ENCODE assay signal across 24 mouse cellular contexts in the genomic region with DNA sequence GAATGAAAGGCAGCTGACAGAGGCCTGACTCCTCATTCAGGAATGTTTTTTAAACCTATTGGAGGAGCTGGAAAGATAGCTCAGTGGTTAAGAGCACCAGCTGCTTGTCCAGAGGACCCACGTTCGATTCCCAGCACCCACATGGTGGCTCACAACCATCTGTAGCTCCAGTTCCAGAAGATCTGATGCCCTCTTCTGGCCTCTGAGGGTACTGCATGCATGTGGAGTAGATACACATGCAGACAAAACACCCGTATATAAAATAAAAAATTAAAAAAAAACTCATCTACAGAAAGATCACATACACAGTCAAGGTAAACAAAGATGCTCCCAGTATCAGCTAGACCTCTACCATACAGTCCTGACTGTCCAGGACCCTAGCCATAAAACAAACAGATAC.
DNase-seq lines count a peak whose midpoint lies in the region; ATAC-seq and TF ChIP-seq lines count a peak whose summit lies in the region.
"Had no signal": no experiment of that assay in that cellular context is flagged by ENCODE, and none has a peak within 500 bp of the region (broad histone marks: within the 10 kb centered on the region; RNA-seq: fewer than 3 reads in every experiment).

No protein-coding gene starts in this region.

- H3K4me1 ChIP-seq in forebrain, postnatal 0 days (ENCODE audit: insufficient read depth), result no peaks in the 10 kb centered on the region; the same call in 1 of the 2 replicates
- no peaks in the 10 kb centered on the region for H3K4me1 ChIP-seq in forebrain, embryonic 16.5 days (replicated peaks; ENCODE audit: control insufficient read depth, insufficient read depth, low read length)
- H3K4me1 ChIP-seq in testis, adult 2 months (ENCODE audit: control insufficient read depth, insufficient read depth, low read length), result no peaks in the 10 kb centered on the region
- no peaks in the 10 kb centered on the region for H3K4me1 ChIP-seq in stomach, postnatal 0 days (replicated peaks; ENCODE audit: control insufficient read depth, insufficient read depth)
- H3K4me1 ChIP-seq: embryonic facial prominence, embryonic 15.5 days; heart, embryonic 13.5 days; stomach, embryonic 15.5 days had no signal

- no peak overlapping the region for H3K27ac ChIP-seq in forebrain, postnatal 0 days (ENCODE audit: low read depth, low read length)
- H3K27ac ChIP-seq in forebrain, embryonic 16.5 days (ENCODE audit: low read length), result no peak overlapping the region
- H3K27ac ChIP-seq in left cerebral cortex, adult 2 months, result no peak overlapping the region
- no peak overlapping the region for H3K27ac ChIP-seq in testis, adult 2 months (ENCODE audit: control insufficient read depth, insufficient read depth, low read depth, low read length)
- no peak overlapping the region for H3K27ac ChIP-seq in stomach, postnatal 0 days (replicated peaks)
- H3K27ac ChIP-seq: embryonic facial prominence, embryonic 15.5 days; heart, embryonic 13.5 days; limb, embryonic 10.5 days; liver, embryonic 15.5 days; stomach, embryonic 15.5 days had no signal

- intact Hi-C loops in left cerebral cortex, adult 2 months (cut with DNase I), result no loop called here
- intact Hi-C loops in left cerebral cortex, postnatal 36 days (cut with DNase I), result no loop called here

- no peak overlapping the region for H3K4me2 ChIP-seq in forebrain, postnatal 0 days (ENCODE audit: low read depth)
- H3K4me2 ChIP-seq in forebrain, embryonic 16.5 days (ENCODE audit: low read length), result no peak overlapping the region
- H3K4me2 ChIP-seq in stomach, postnatal 0 days (replicated peaks; ENCODE audit: low read depth), result no peak overlapping the region
- H3K4me2 ChIP-seq: embryonic facial prominence, embryonic 15.5 days; heart, embryonic 13.5 days; hindbrain, embryonic 15.5 days; liver, embryonic 15.5 days; stomach, embryonic 15.5 days had no signal

- H3K4me3 ChIP-seq in forebrain, postnatal 0 days (ENCODE audit: low read depth, low read length), result no peak overlapping the region
- no peak overlapping the region for H3K4me3 ChIP-seq in forebrain, embryonic 16.5 days (replicated peaks; ENCODE audit: low read length)
- H3K4me3 ChIP-seq in left cerebral cortex, adult 2 months, result no peak overlapping the region
- H3K4me3 ChIP-seq in testis, adult 2 months (ENCODE audit: control insufficient read depth, low read depth, low read length), result no peak overlapping the region
- H3K4me3 ChIP-seq in stomach, postnatal 0 days (ENCODE audit: low read depth, low read length), result no peak overlapping the region
- H3K4me3 ChIP-seq: embryonic facial prominence, embryonic 15.5 days; heart, embryonic 13.5 days; hindbrain, embryonic 15.5 days; limb, embryonic 10.5 days; liver, embryonic 15.5 days; stomach, embryonic 15.5 days had no signal

- no peaks in the 10 kb centered on the region for H3K27me3 ChIP-seq in forebrain, postnatal 0 days (ENCODE audit: insufficient read depth, low read length)
- no peaks in the 10 kb centered on the region for H3K27me3 ChIP-seq in forebrain, embryonic 16.5 days (replicated peaks; ENCODE audit: control insufficient read depth, insufficient read depth, low read length)
- no peaks in the 10 kb centered on the region for H3K27me3 ChIP-seq in testis, adult 2 months (ENCODE audit: control insufficient read depth, insufficient read depth, low read length)
- H3K27me3 ChIP-seq in stomach, postnatal 0 days (ENCODE audit: control insufficient read depth, insufficient read depth, low read length), result no peaks in the 10 kb centered on the region
- H3K27me3 ChIP-seq: CH12.LX; embryonic facial prominence, embryonic 15.5 days; heart, embryonic 13.5 days; hindbrain, embryonic 15.5 days; liver, embryonic 15.5 days; stomach, embryonic 15.5 days had no signal

- peaks cover 52% of the 10 kb centered on the region for H3K36me3 ChIP-seq in forebrain, postnatal 0 days (ENCODE audit: insufficient read depth)
- H3K36me3 ChIP-seq in forebrain, embryonic 16.5 days (ENCODE audit: control insufficient read depth, insufficient read depth), result peaks cover 36% of the 10 kb centered on the region
- no peaks in the 10 kb centered on the region for H3K36me3 ChIP-seq in testis, adult 2 months (ENCODE audit: control insufficient read depth, insufficient read depth, low read length)
- peaks cover 10% of the 10 kb centered on the region; the same call in 1 of the 2 replicates for H3K36me3 ChIP-seq in stomach, postnatal 0 days (ENCODE audit: control insufficient read depth, insufficient read depth, low read length)

- ATAC-seq in forebrain, postnatal 0 days, result no peak
- ATAC-seq in forebrain, embryonic 16.5 days, result no peak
- no peak for ATAC-seq in stomach, postnatal 0 days (ENCODE audit: low FRiP score, low TSS enrichment)

- TF ChIP-seq EP300 in stomach, postnatal 0 days (optimal IDR thresholded peaks at IDR 0.05), result no peak

- WGBS in forebrain, postnatal 0 days, result 96% methylated on average over 3 of the region's 3 CpGs
- WGBS in forebrain, embryonic 16.5 days, result 94% methylated on average over 3 of the region's 3 CpGs
- WGBS in stomach, postnatal 0 days, result 97% methylated on average over 3 of the region's 3 CpGs

- no peak for DNase-seq in forebrain, postnatal 0 days
- DNase-seq in left cerebral cortex, adult 2 months (ENCODE audit: extremely low spot score in 1 of 2, low spot score in 2 of 2), result no peak
- no peak for DNase-seq in left cerebral cortex, postnatal 36 days (ENCODE audit: low spot score in 2 of 2)
- DNase-seq in testis, postnatal 10 days (ENCODE audit: low spot score), result no peak
- no peak for DNase-seq in stomach, postnatal 0 days (ENCODE audit: low spot score)
- no peak for DNase-seq in natural killer cell, adult 2 months (ENCODE audit: low spot score in 2 of 2)
- DNase-seq: adrenal gland, postnatal 10 days; cerebellum, postnatal 25 days; embryo, embryonic 11 days; heart, adult 11 months; heart, postnatal 36 days; kidney, adult 11 months; kidney, postnatal 10 days; retina, postnatal 1 day; thymus, postnatal 36 days had no signal

- H3K9me3 ChIP-seq in forebrain, postnatal 0 days (ENCODE audit: low read length), result no peaks in the 10 kb centered on the region
- no peaks in the 10 kb centered on the region; the same call in 1 of the 2 replicates for H3K9me3 ChIP-seq in forebrain, embryonic 16.5 days (ENCODE audit: control insufficient read depth, low read length)
- no peaks in the 10 kb centered on the region for H3K9me3 ChIP-seq in stomach, postnatal 0 days (ENCODE audit: control insufficient read depth, low read length)
- H3K9me3 ChIP-seq: embryonic facial prominence, embryonic 15.5 days; hindbrain, embryonic 15.5 days; limb, embryonic 10.5 days; stomach, embryonic 15.5 days had no signal

- TF ChIP-seq CTCF in forebrain, postnatal 0 days (IDR thresholded peaks at IDR 0.05; ENCODE audit: low read depth), result peak; percentile 40; the same call in 1 of the 2 replicates
- peak; percentile 30 for TF ChIP-seq CTCF in left cerebral cortex, adult 2 months (IDR thresholded peaks at IDR 0.05)
- TF ChIP-seq CTCF in testis, adult 2 months (IDR thresholded peaks at IDR 0.05; ENCODE audit: control insufficient read depth, insufficient read depth, insufficient replicate concordance, low read depth, low read length), result peak; percentile 45; the same call in 1 of the 2 replicates
- TF ChIP-seq CTCF in stomach, postnatal 0 days (IDR thresholded peaks at IDR 0.05; ENCODE audit: low read depth), result peak; percentile 40

- TF ChIP-seq POLR2A in testis, adult 2 months (IDR thresholded peaks at IDR 0.05; ENCODE audit: control insufficient read depth, low read depth, low read length), result no peak

- H3K9ac ChIP-seq in forebrain, postnatal 0 days, result no peak overlapping the region
- H3K9ac ChIP-seq in forebrain, embryonic 16.5 days (replicated peaks; ENCODE audit: low read depth, low read length), result no peak overlapping the region
- H3K9ac ChIP-seq in stomach, postnatal 0 days (ENCODE audit: low read length), result no peak overlapping the region
- H3K9ac ChIP-seq: embryonic facial prominence, embryonic 15.5 days; heart, embryonic 13.5 days; hindbrain, embryonic 15.5 days; liver, embryonic 15.5 days; stomach, embryonic 15.5 days had no signal
